ENCODE assay signal across 8 mouse cellular contexts in genomic region chr1:64226001-64226918, GRCm38 (mm10).
A peak's percentile ranks its signal among the peaks of the same experiment; 100 is the strongest.
DNase-seq lines count a peak whose midpoint lies in the region; ATAC-seq and TF ChIP-seq lines count a peak whose summit lies in the region.

No protein-coding gene starts in this region.

- no peaks in the 10 kb centered on the region for H3K79me2 ChIP-seq in C2C12 (ENCODE audit: control insufficient read depth, insufficient read depth)

- WGBS in forebrain, embryonic 10.5 days = 35% methylated on average over 16 of the region's 16 CpGs
- WGBS in heart, embryonic 13.5 days = 31% methylated on average over 16 of the region's 16 CpGs
- 37% methylated on average over 16 of the region's 16 CpGs for WGBS in kidney, postnatal 0 days
- 30% methylated on average over 16 of the region's 16 CpGs for WGBS in lung, embryonic 14.5 days

- no peaks in the 10 kb centered on the region for H3K9me3 ChIP-seq in forebrain, embryonic 10.5 days
- H3K9me3 ChIP-seq in heart, embryonic 13.5 days = no peaks in the 10 kb centered on the region
- no peaks in the 10 kb centered on the region for H3K9me3 ChIP-seq in kidney, postnatal 0 days (replicated peaks; ENCODE audit: low read length)
- H3K9me3 ChIP-seq in lung, embryonic 14.5 days (ENCODE audit: low read depth, low read length) = no peaks in the 10 kb centered on the region

- H3K27ac ChIP-seq in forebrain, embryonic 10.5 days = peak overlapping the region; percentile 77
- H3K27ac ChIP-seq in heart, embryonic 13.5 days (replicated peaks) = peak overlapping the region; percentile 64
- no peak overlapping the region for H3K27ac ChIP-seq in kidney, postnatal 0 days
- H3K27ac ChIP-seq in lung, embryonic 14.5 days (ENCODE audit: low read depth) = no peak overlapping the region

- peak overlapping the region; percentile 42 for H3K4me2 ChIP-seq in heart, embryonic 13.5 days
- H3K4me2 ChIP-seq in kidney, postnatal 0 days (ENCODE audit: low read length) = no peak overlapping the region
- 0 out of 2 replicates have a peak overlapping the region, but pooled peaks have one; percentile 1 for H3K4me2 ChIP-seq in lung, embryonic 14.5 days

- ATAC-seq in heart, embryonic 13.5 days (ENCODE audit: extremely low read depth, insufficient number of reproducible peaks, low FRiP score, low TSS enrichment) = no peak; the same call in 1 of the 2 replicates
- ATAC-seq in kidney, postnatal 0 days (replicated peaks; ENCODE audit: low FRiP score, low read depth) = no peak
- peak; percentile 69; the same call in 1 of the 2 replicates for ATAC-seq in lung, embryonic 14.5 days (ENCODE audit: insufficient read depth)

- peaks cover 41% of the 10 kb centered on the region for H3K4me1 ChIP-seq in forebrain, embryonic 10.5 days
- H3K4me1 ChIP-seq in heart, embryonic 13.5 days = peaks cover 33% of the 10 kb centered on the region
- H3K4me1 ChIP-seq in kidney, postnatal 0 days (replicated peaks; ENCODE audit: insufficient read depth, low read length) = peaks cover 11% of the 10 kb centered on the region
- peaks cover 13% of the 10 kb centered on the region; the same call in 1 of the 2 replicates for H3K4me1 ChIP-seq in lung, embryonic 14.5 days (ENCODE audit: insufficient read depth)

- H3K9ac ChIP-seq in heart, embryonic 13.5 days = 0 out of 2 replicates have a peak overlapping the region, but pooled peaks have one; percentile 17
- H3K9ac ChIP-seq in kidney, postnatal 0 days (ENCODE audit: low read depth, low read length) = no peak overlapping the region
- no peak overlapping the region for H3K9ac ChIP-seq in lung, embryonic 14.5 days

- H3K36me3 ChIP-seq in C2C12 (ENCODE audit: control insufficient read depth, insufficient read depth) = no peaks in the 10 kb centered on the region
- no peaks in the 10 kb centered on the region for H3K36me3 ChIP-seq in forebrain, embryonic 10.5 days (replicated peaks)
- H3K36me3 ChIP-seq in heart, embryonic 13.5 days = no peaks in the 10 kb centered on the region
- H3K36me3 ChIP-seq in kidney, postnatal 0 days (ENCODE audit: insufficient read depth, low read length) = no peaks in the 10 kb centered on the region
- H3K36me3 ChIP-seq in lung, embryonic 14.5 days (ENCODE audit: insufficient read depth) = no peaks in the 10 kb centered on the region

- H3ac ChIP-seq in C2C12 (ENCODE audit: control insufficient read depth, insufficient read length, low read depth) = peak overlapping the region; percentile 28

- H3K4me3 ChIP-seq in C2C12 (ENCODE audit: insufficient read depth, poor library complexity, severe bottlenecking) = no peak overlapping the region
- no peak overlapping the region for H3K4me3 ChIP-seq in forebrain, embryonic 10.5 days
- H3K4me3 ChIP-seq in heart, embryonic 13.5 days = no peak overlapping the region
- H3K4me3 ChIP-seq in kidney, postnatal 0 days (replicated peaks; ENCODE audit: low read depth, low read length) = no peak overlapping the region
- H3K4me3 ChIP-seq in lung, embryonic 14.5 days (ENCODE audit: low read depth, low read length) = no peak overlapping the region

- no peaks in the 10 kb centered on the region for H3K27me3 ChIP-seq in C2C12 (ENCODE audit: control insufficient read depth, insufficient read depth, insufficient read length)
- H3K27me3 ChIP-seq in forebrain, embryonic 10.5 days (ENCODE audit: poor library complexity, severe bottlenecking) = no peaks in the 10 kb centered on the region
- H3K27me3 ChIP-seq in heart, embryonic 13.5 days (replicated peaks) = no peaks in the 10 kb centered on the region
- no peaks in the 10 kb centered on the region for H3K27me3 ChIP-seq in kidney, postnatal 0 days (ENCODE audit: insufficient read depth, low read length)
- no peaks in the 10 kb centered on the region for H3K27me3 ChIP-seq in lung, embryonic 14.5 days (ENCODE audit: insufficient read depth, low read length)

- no peaks in the 10 kb centered on the region for H3K79me3 ChIP-seq in C2C12 (ENCODE audit: low read depth)

- TF ChIP-seq CTCF in C2C12 (IDR thresholded peaks at IDR 0.05; ENCODE audit: control insufficient read depth, insufficient read depth, insufficient read length) = no peak
- TF ChIP-seq CTCF in kidney, postnatal 0 days (IDR thresholded peaks at IDR 0.05; ENCODE audit: low read depth) = no peak
- TF ChIP-seq CTCF in lung, embryonic 14.5 days (IDR thresholded peaks at IDR 0.05; ENCODE audit: low read depth) = no peak

- peak; percentile 12 to 52 for DNase-seq in adrenal gland, postnatal 36 days
- DNase-seq in forebrain, embryonic 10.5 days (ENCODE audit: extremely low spot score, low spot score) = peak; percentile 28
- peak; percentile 57 for DNase-seq in kidney, postnatal 0 days (ENCODE audit: low spot score)
- DNase-seq in lung, embryonic 14.5 days = peak; percentile 72
- DNase-seq in right cerebral cortex, adult 18-20 months = peak; percentile 51
- no peak for DNase-seq in B cell, adult 2 months

TF ChIP-seq in C2C12, 6 proteins besides CTCF, POLR2A, EP300 and RAD21:
- TF ChIP-seq MAX (IDR thresholded peaks at IDR 0.05) = peak; percentile 91
- TF ChIP-seq MYOG (IDR thresholded peaks at IDR 0.05; ENCODE audit: control insufficient read depth, extremely low read depth, insufficient read length) = no peak
- peak; percentile 45 for TF ChIP-seq MYOD1 (IDR thresholded peaks at IDR 0.05; ENCODE audit: control insufficient read depth, insufficient read length, low read depth)
- TF ChIP-seq CEBPB (IDR thresholded peaks at IDR 0.05; ENCODE audit: low read depth) = peak; percentile 59
- TF ChIP-seq FOSL1 (IDR thresholded peaks at IDR 0.05; ENCODE audit: insufficient read depth, low read length, poor library complexity, severe bottlenecking) = no peak
- TF ChIP-seq USF1 (IDR thresholded peaks at IDR 0.05; ENCODE audit: low read depth) = no peak
TF ChIP-seq in C2C12: peak in this region for 3.

Comparison
In these comparisons a context has a peak if more than half of its experiments do, and no peak if none do; other contexts are left out.
1. DNase-seq: peak in adrenal gland, postnatal 36 days (2 of 2), forebrain, embryonic 10.5 days (single experiment), kidney, postnatal 0 days (single experiment), lung, embryonic 14.5 days (single experiment) and right cerebral cortex, adult 18-20 months (single experiment); none in B cell, adult 2 months (0 of 2).
2. H3K27ac ChIP-seq: peak in forebrain, embryonic 10.5 days (single experiment) and heart, embryonic 13.5 days (single experiment); none in kidney, postnatal 0 days (single experiment) and lung, embryonic 14.5 days (single experiment).